9 mouse cellular contexts compared by ENCODE assay signal in genomic region chr3:105891760-105892571, GRCm38 (mm10). TPM values are rescaled to one million over a fixed set of nuclear protein-coding genes. Genes with fewer than 3 reads are reported as not detected.
A peak's percentile ranks its signal among the peaks of the same experiment; 100 is the strongest.
DNase-seq lines count a peak whose midpoint lies in the region; ATAC-seq and TF ChIP-seq lines count a peak whose summit lies in the region.
"Had no signal": no experiment of that assay in that cellular context is flagged by ENCODE, and none has a peak within 500 bp of the region (broad histone marks: within the 10 kb centered on the region; RNA-seq: fewer than 3 reads in every experiment).

No protein-coding gene starts in this region.

- peak overlapping the region; percentile 62 for H3K27ac ChIP-seq in kidney, adult 2 months (ENCODE audit: insufficient read depth, low read depth, low read length)
- peak overlapping the region; percentile 100 for H3K27ac ChIP-seq in thymus, adult 2 months (ENCODE audit: control insufficient read depth, insufficient read depth, low read length)
- no peak overlapping the region for H3K27ac ChIP-seq in neural tube, embryonic 15.5 days (replicated peaks)
- H3K27ac ChIP-seq in midbrain, embryonic 13.5 days: no peak overlapping the region

- H3K9ac ChIP-seq in neural tube, embryonic 15.5 days (replicated peaks): no peak overlapping the region
- no peak overlapping the region for H3K9ac ChIP-seq in midbrain, embryonic 13.5 days (replicated peaks)

- no peak overlapping the region for H3K4me3 ChIP-seq in kidney, adult 2 months (ENCODE audit: insufficient read depth, low read depth, low read length)
- H3K4me3 ChIP-seq in thymus, adult 2 months (ENCODE audit: control insufficient read depth, insufficient read depth, low read length): peak overlapping the region; percentile 56
- H3K4me3 ChIP-seq in neural tube, embryonic 15.5 days (replicated peaks): no peak overlapping the region
- no peak overlapping the region for H3K4me3 ChIP-seq in midbrain, embryonic 13.5 days (replicated peaks)

- H3K36me3 ChIP-seq in kidney, adult 2 months (ENCODE audit: control insufficient read depth, insufficient read depth, low read length): no peaks in the 10 kb centered on the region
- H3K36me3 ChIP-seq in thymus, adult 2 months (ENCODE audit: control insufficient read depth, insufficient read depth, low read length): no peaks in the 10 kb centered on the region
- H3K36me3 ChIP-seq in neural tube, embryonic 15.5 days: no peaks in the 10 kb centered on the region
- no peaks in the 10 kb centered on the region for H3K36me3 ChIP-seq in midbrain, embryonic 13.5 days

- DNase-seq in adrenal gland, adult 2 months: peak; percentile 44
- DNase-seq in adrenal gland, postnatal 4 days (ENCODE audit: low spot score in 2 of 2): no peak
- DNase-seq in brain, adult 2 months (ENCODE audit: low read depth, low spot score): peak; percentile 54
- DNase-seq in kidney, adult 2 months: peak; percentile 67
- DNase-seq in lung, postnatal 25 days (ENCODE audit: low spot score): peak; percentile 81
- DNase-seq in thymus, adult 2 months: peak; percentile 87

- no peaks in the 10 kb centered on the region for H3K27me3 ChIP-seq in kidney, adult 2 months (replicated peaks; ENCODE audit: control insufficient read depth, insufficient read depth, low read length)
- no peaks in the 10 kb centered on the region for H3K27me3 ChIP-seq in thymus, adult 2 months (ENCODE audit: control insufficient read depth, insufficient read depth, low read length)
- H3K27me3 ChIP-seq in neural tube, embryonic 15.5 days (replicated peaks): no peaks in the 10 kb centered on the region
- no peaks in the 10 kb centered on the region for H3K27me3 ChIP-seq in midbrain, embryonic 13.5 days

- no peak for TF ChIP-seq POLR2A in kidney, adult 2 months (IDR thresholded peaks at IDR 0.05; ENCODE audit: low read depth, low read length)
- TF ChIP-seq POLR2A in thymus, adult 2 months (IDR thresholded peaks at IDR 0.05; ENCODE audit: control insufficient read depth, extremely low read depth, insufficient read depth, low read length, poor library complexity): no peak

- no peaks in the 10 kb centered on the region for H3K9me3 ChIP-seq in neural tube, embryonic 15.5 days (replicated peaks)
- no peaks in the 10 kb centered on the region for H3K9me3 ChIP-seq in midbrain, embryonic 13.5 days

- H3K4me1 ChIP-seq in kidney, adult 2 months (ENCODE audit: control insufficient read depth, insufficient read depth, low read length): peaks cover 5% of the 10 kb centered on the region
- H3K4me1 ChIP-seq in thymus, adult 2 months (replicated peaks; ENCODE audit: control insufficient read depth, insufficient read depth, low read length): peaks cover 46% of the 10 kb centered on the region
- no peaks in the 10 kb centered on the region for H3K4me1 ChIP-seq in neural tube, embryonic 15.5 days
- no peaks in the 10 kb centered on the region for H3K4me1 ChIP-seq in midbrain, embryonic 13.5 days (replicated peaks)

- WGBS in kidney, adult 2 months: 61% methylated on average over 10 of the region's 10 CpGs
- 9% methylated on average over 10 of the region's 10 CpGs for WGBS in thymus, adult 2 months
- WGBS in neural tube, embryonic 15.5 days: 84% methylated on average over 10 of the region's 10 CpGs
- WGBS in midbrain, embryonic 13.5 days: 80% methylated on average over 10 of the region's 10 CpGs

- no peak overlapping the region for H3K4me2 ChIP-seq in neural tube, embryonic 15.5 days
- no peak overlapping the region for H3K4me2 ChIP-seq in midbrain, embryonic 13.5 days (replicated peaks)

- no peak for TF ChIP-seq CTCF in kidney, adult 2 months (conservative IDR thresholded peaks at IDR 0.05; ENCODE audit: insufficient read depth, insufficient read length, low read depth, low read length)
- 0 out of 2 replicates have a peak, but pooled peaks have one; percentile 20 for TF ChIP-seq CTCF in thymus, adult 2 months (IDR thresholded peaks at IDR 0.05; ENCODE audit: borderline replicate concordance, control insufficient read depth, extremely low read depth, insufficient read depth, low read length, poor library complexity)

- no peak for ATAC-seq in neural tube, embryonic 15.5 days (ENCODE audit: low FRiP score)
- no peak for ATAC-seq in midbrain, embryonic 13.5 days

RNA-seq across cellular contexts. Expression of gene Tmigd3, which starts 21.3 kb away (rescaled TPM):
- total RNA-seq in adrenal gland, adult 2 months (2021): not detected
- polyA plus RNA-seq in adrenal gland, adult 2 months (2012; rRNA removed): not detected in 2 replicates
- under 1 TPM in 1 of 2 experiments, not detected in 1; 0.25 TPM for total RNA-seq in adrenal gland, postnatal 4 days (2021)
- polyA plus RNA-seq in kidney, adult 2 months (2012; rRNA removed): 0.28 TPM in 1 of 2 replicates, not detected in the other
- polyA plus RNA-seq in thymus, adult 2 months (2012; rRNA removed): 0.82 and 1.1 TPM in 2 replicates
- not detected in 2 replicates for polyA plus RNA-seq in neural tube, embryonic 15.5 days (2015; fragmentation: Nextera tagmentation; extraction: Ambion mirVana)
- not detected in 2 replicates for polyA plus RNA-seq in midbrain, embryonic 13.5 days (2015; fragmentation: Nextera tagmentation; extraction: Ambion mirVana)
- polyA plus RNA-seq: C2C12 had no signal

RNA-seq across cellular contexts. Expression of gene Adora3, which starts 21.3 kb away (rescaled TPM):
- total RNA-seq in adrenal gland, adult 2 months (2021): under 1 TPM; 0.12 to 0.35 TPM
- polyA plus RNA-seq in adrenal gland, adult 2 months (2012; rRNA removed): 0.18 and 0.28 TPM in 2 replicates
- total RNA-seq in adrenal gland, postnatal 4 days (2021): under 1 TPM; 0.17 to 0.25 TPM
- polyA plus RNA-seq in kidney, adult 2 months (2012; rRNA removed): 0.19 and 0.20 TPM in 2 replicates
- polyA plus RNA-seq in thymus, adult 2 months (2012; rRNA removed): 0.68 and 0.90 TPM in 2 replicates
- polyA plus RNA-seq in neural tube, embryonic 15.5 days (2015; fragmentation: Nextera tagmentation; extraction: Ambion mirVana): 0.27 and 0.42 TPM in 2 replicates
- 0.24 TPM in 1 of 2 replicates, not detected in the other for polyA plus RNA-seq in midbrain, embryonic 13.5 days (2015; fragmentation: Nextera tagmentation; extraction: Ambion mirVana)
- polyA plus RNA-seq: C2C12 had no signal

RNA-seq across cellular contexts. Expression of gene I830077J02Rik, which starts 40.5 kb away (rescaled TPM):
- total RNA-seq in adrenal gland, adult 2 months (2021): 1 to 10 TPM in 1 of 2 experiments, under 1 TPM in 1; 0.29 to 1.7 TPM
- polyA plus RNA-seq in adrenal gland, adult 2 months (2012; rRNA removed): 0.43 and 0.56 TPM in 2 replicates
- 1 to 10 TPM in 1 of 2 experiments, under 1 TPM in 1; 0.78 to 1.0 TPM for total RNA-seq in adrenal gland, postnatal 4 days (2021)
- polyA plus RNA-seq in kidney, adult 2 months (2012; rRNA removed): 0.57 and 1.4 TPM in 2 replicates
- polyA plus RNA-seq in thymus, adult 2 months (2012; rRNA removed): 2.6 and 3.7 TPM in 2 replicates
- 0.54 and 1.8 TPM in 2 replicates for polyA plus RNA-seq in neural tube, embryonic 15.5 days (2015; fragmentation: Nextera tagmentation; extraction: Ambion mirVana)
- polyA plus RNA-seq in midbrain, embryonic 13.5 days (2015; fragmentation: Nextera tagmentation; extraction: Ambion mirVana): 0.39 and 0.41 TPM in 2 replicates

Comparison
In these comparisons a context has a peak if more than half of its experiments do, and no peak if none do; other contexts are left out.
1. DNase-seq: peak in adrenal gland, adult 2 months (single experiment), brain, adult 2 months (single experiment), kidney, adult 2 months (single experiment), lung, postnatal 25 days (single experiment) and thymus, adult 2 months (single experiment); none in adrenal gland, postnatal 4 days (0 of 2).
2. H3K27ac ChIP-seq: peak in kidney, adult 2 months (single experiment) and thymus, adult 2 months (single experiment); none in neural tube, embryonic 15.5 days (single experiment) and midbrain, embryonic 13.5 days (single experiment).